In genomic region chr6:96286276-96286675, GRCm38 (mm10) we compare ENCODE assay signal across 19 mouse cellular contexts.
DNase-seq lines count a peak whose midpoint lies in the region; ATAC-seq and TF ChIP-seq lines count a peak whose summit lies in the region.
"Had no signal": no experiment of that assay in that cellular context is flagged by ENCODE, and none has a peak within 500 bp of the region (broad histone marks: within the 10 kb centered on the region; RNA-seq: fewer than 3 reads in every experiment).

No protein-coding gene starts in this region.

- H3K4me2 ChIP-seq in forebrain, embryonic 13.5 days, result no peak overlapping the region
- H3K4me2 ChIP-seq in forebrain, embryonic 11.5 days (ENCODE audit: low read depth, low read length, severe bottlenecking), result no peak overlapping the region
- H3K4me2 ChIP-seq in stomach, postnatal 0 days (replicated peaks; ENCODE audit: low read depth), result no peak overlapping the region

- no peaks in the 10 kb centered on the region for H3K9me3 ChIP-seq in forebrain, embryonic 13.5 days (replicated peaks)
- no peaks in the 10 kb centered on the region; the same call in 1 of the 2 replicates for H3K9me3 ChIP-seq in forebrain, embryonic 11.5 days (ENCODE audit: control insufficient read depth, low read length)
- H3K9me3 ChIP-seq in stomach, postnatal 0 days (ENCODE audit: control insufficient read depth, low read length), result no peaks in the 10 kb centered on the region
- H3K9me3 ChIP-seq: hindbrain, embryonic 10.5 days had no signal

- peak; percentile 84; the same call in 1 of the 2 replicates for ATAC-seq in forebrain, embryonic 13.5 days
- no peak for ATAC-seq in forebrain, embryonic 11.5 days (replicated peaks; ENCODE audit: low FRiP score)
- ATAC-seq in stomach, postnatal 0 days (ENCODE audit: low FRiP score, low TSS enrichment), result no peak
- ATAC-seq: lung, postnatal 0 days had no signal

- H3K4me1 ChIP-seq in forebrain, embryonic 13.5 days, result peaks cover 20% of the 10 kb centered on the region
- H3K4me1 ChIP-seq in forebrain, embryonic 11.5 days (replicated peaks; ENCODE audit: control insufficient read depth, insufficient read depth, low read length), result no peaks in the 10 kb centered on the region
- H3K4me1 ChIP-seq in stomach, postnatal 0 days (replicated peaks; ENCODE audit: control insufficient read depth, insufficient read depth), result no peaks in the 10 kb centered on the region

- no peak for TF ChIP-seq EP300 in stomach, postnatal 0 days (optimal IDR thresholded peaks at IDR 0.05)

- H3K4me3 ChIP-seq in forebrain, embryonic 13.5 days, result no peak overlapping the region
- no peak overlapping the region for H3K4me3 ChIP-seq in forebrain, embryonic 11.5 days (ENCODE audit: low read depth, low read length)
- no peak overlapping the region for H3K4me3 ChIP-seq in stomach, postnatal 0 days (ENCODE audit: low read depth, low read length)
- H3K4me3 ChIP-seq: hindbrain, embryonic 10.5 days; layer of hippocampus, adult 2 months had no signal

- no peak overlapping the region for H3K9ac ChIP-seq in forebrain, embryonic 13.5 days
- no peak overlapping the region for H3K9ac ChIP-seq in forebrain, embryonic 11.5 days (ENCODE audit: low read length)
- H3K9ac ChIP-seq in stomach, postnatal 0 days (ENCODE audit: low read length), result no peak overlapping the region

- no peaks in the 10 kb centered on the region for H3K27me3 ChIP-seq in forebrain, embryonic 13.5 days
- no peaks in the 10 kb centered on the region for H3K27me3 ChIP-seq in forebrain, embryonic 11.5 days (ENCODE audit: control insufficient read depth, insufficient read depth, low read length)
- no peaks in the 10 kb centered on the region for H3K27me3 ChIP-seq in stomach, postnatal 0 days (ENCODE audit: control insufficient read depth, insufficient read depth, low read length)
- H3K27me3 ChIP-seq: CH12.LX had no signal

- TF ChIP-seq CTCF in stomach, postnatal 0 days (IDR thresholded peaks at IDR 0.05; ENCODE audit: low read depth), result no peak

- 0 out of 2 replicates have a peak overlapping the region, but pooled peaks have one; percentile 48 for H3K27ac ChIP-seq in forebrain, embryonic 13.5 days
- H3K27ac ChIP-seq in forebrain, embryonic 11.5 days (ENCODE audit: low read depth, low read length), result no peak overlapping the region
- no peak overlapping the region for H3K27ac ChIP-seq in stomach, postnatal 0 days (replicated peaks)
- H3K27ac ChIP-seq: hindbrain, embryonic 10.5 days; layer of hippocampus, adult 2 months had no signal

- WGBS in forebrain, embryonic 13.5 days, result 30% methylated on average over 4 of the region's 4 CpGs
- 53% methylated on average over 4 of the region's 4 CpGs for WGBS in forebrain, embryonic 11.5 days
- WGBS in stomach, postnatal 0 days, result 62% methylated on average over 4 of the region's 4 CpGs

- H3K36me3 ChIP-seq in forebrain, embryonic 13.5 days (ENCODE audit: poor library complexity, severe bottlenecking), result no peaks in the 10 kb centered on the region
- H3K36me3 ChIP-seq in forebrain, embryonic 11.5 days (ENCODE audit: control insufficient read depth, insufficient read depth, low read length), result no peaks in the 10 kb centered on the region
- no peaks in the 10 kb centered on the region for H3K36me3 ChIP-seq in stomach, postnatal 0 days (ENCODE audit: control insufficient read depth, insufficient read depth, low read length)
- H3K36me3 ChIP-seq: hindbrain, embryonic 10.5 days had no signal

- no peak for DNase-seq in forebrain, embryonic 11.5 days (ENCODE audit: low spot score)
- peak; percentile 69 for DNase-seq in adrenal gland, adult 2 months
- peak; percentile 31 for DNase-seq in adrenal gland, postnatal 25 days
- peak; percentile 15 for DNase-seq in mesoderm, embryonic 11.5 days (ENCODE audit: low read depth, low spot score)
- no peak for DNase-seq in stomach, postnatal 0 days (ENCODE audit: low spot score)
- DNase-seq in lung, postnatal 14 days, result no peak
- no peak for DNase-seq in adipocyte (ENCODE audit: low spot score)
- DNase-seq: cerebellum, adult 2 months; gastrocnemius, postnatal 25 days; kidney, adult 8-10 months; kidney, postnatal 14 days; left cerebral cortex, postnatal 4 days; liver; thymus, postnatal 25 days had no signal

Comparison
In these comparisons a context has a peak if more than half of its experiments do, and no peak if none do; other contexts are left out.
1. DNase-seq: peak in adrenal gland, adult 2 months (single experiment), adrenal gland, postnatal 25 days (single experiment) and mesoderm, embryonic 11.5 days (single experiment); none in forebrain, embryonic 11.5 days (single experiment), stomach, postnatal 0 days (single experiment), lung, postnatal 14 days (single experiment) and adipocyte (single experiment).